Mouse (Mus musculus) induced T-regulatory cell, adult 2 months (primary cell): ENCODE measurements around the gene Gm28038.
A peak's percentile ranks its signal among the peaks of the same experiment; 100 is the strongest.

Experiments
- DNase-seq: peaks from one replicate; pipeline ENCODE4 v3.0.0-alpha.2; 2012; ENCODE audit warnings: low read depth

Gene Gm28038

GRCm38 (mm10) chr2:30256616-30257350, 24.1 kb upstream of the Gm28038 start:
- no peak for DNase-seq

GRCm38 (mm10) chr2:30257699-30258460, 23.0 kb upstream of the Gm28038 start:
- peak; percentile 54 for DNase-seq

- peak; percentile 44 for DNase-seq
Observed at GRCm38 (mm10) chr2:30258600-30258999, 22.2 kb upstream of the Gm28038 start.

GRCm38 (mm10) chr2:30259131-30260064, 21.4 kb upstream of the Gm28038 start:
- DNase-seq: no peak

- peak; percentile 48 for DNase-seq
Observed at GRCm38 (mm10) chr2:30261064-30261736, 19.6 kb upstream of the Gm28038 start.

GRCm38 (mm10) chr2:30261921-30262839, 18.7 kb upstream of the Gm28038 start:
- no peak for DNase-seq

GRCm38 (mm10) chr2:30262840-30263441, 17.9 kb upstream of the Gm28038 start:
- no peak for DNase-seq

- DNase-seq: no peak
Observed at GRCm38 (mm10) chr2:30263811-30264210, 17.0 kb upstream of the Gm28038 start.

- no peak for DNase-seq
Observed at GRCm38 (mm10) chr2:30264671-30265519, 15.9 kb upstream of the Gm28038 start.

GRCm38 (mm10) chr2:30265767-30266253, 15.0 kb upstream of the Gm28038 start, which contains the start of gene Phyhd1:
TSS of gene Phyhd1 (plus strand) at chr2:30266203.
- DNase-seq: no peak

GRCm38 (mm10) chr2:30266392-30266941, 14.4 kb upstream of the Gm28038 start:
- peak; percentile 41 for DNase-seq

- DNase-seq: no peak
Observed at GRCm38 (mm10) chr2:30267466-30267865, 13.4 kb upstream of the Gm28038 start.

GRCm38 (mm10) chr2:30268371-30268770, 12.5 kb upstream of the Gm28038 start:
- no peak for DNase-seq

- peak; percentile 23 for DNase-seq
Observed at GRCm38 (mm10) chr2:30269241-30269990, 11.4 kb upstream of the Gm28038 start.

- peak; percentile 86 for DNase-seq
Observed at GRCm38 (mm10) chr2:30270134-30270533, 10.7 kb upstream of the Gm28038 start.

- no peak for DNase-seq
Observed at GRCm38 (mm10) chr2:30281651-30282050, 808 bp downstream of the Gm28038 start.

- no peak for DNase-seq
Observed at GRCm38 (mm10) chr2:30283193-30283592, 2.4 kb downstream of the Gm28038 start.

- DNase-seq: no peak
Observed at GRCm38 (mm10) chr2:30285004-30285403, 4.2 kb downstream of the Gm28038 start.
